Mouse (Mus musculus) MN1 (cell line): ENCODE data around the gene Dtx1.

Experiments used
- DNase-seq: peaks from one replicate; pipeline ENCODE4 v3.0.0-alpha.2; 2016; ENCODE audit warnings: low spot score

The Dtx1 gene

GRCm38 (mm10) chr5:120703660-120704059 lies 8.1 kb downstream of the Dtx1 start:
- no peak for DNase-seq

GRCm38 (mm10) chr5:120702969-120703368 lies 8.8 kb downstream of the Dtx1 start:
- DNase-seq, result no peak

- no peak for DNase-seq
These were observed 9.3 kb downstream of the Dtx1 start for GRCm38 (mm10) chr5:120702421-120702820.

- peak; percentile 56 for DNase-seq
These were observed 10.5 kb downstream of the Dtx1 start for GRCm38 (mm10) chr5:120700996-120701790.

GRCm38 (mm10) chr5:120698801-120699391 lies 12.8 kb downstream of the Dtx1 start:
- peak; percentile 86 for DNase-seq

- peak; percentile 44 for DNase-seq
These were observed 13.5 kb downstream of the Dtx1 start for GRCm38 (mm10) chr5:120698181-120698580.

GRCm38 (mm10) chr5:120696865-120697264 lies 14.9 kb downstream of the Dtx1 start:
- DNase-seq, result no peak

- no peak for DNase-seq
These were observed 15.5 kb downstream of the Dtx1 start for GRCm38 (mm10) chr5:120696057-120696743.

GRCm38 (mm10) chr5:120694695-120695074 lies 17.0 kb downstream of the Dtx1 start:
- DNase-seq, result no peak

- no peak for DNase-seq
These were observed 17.6 kb downstream of the Dtx1 start for GRCm38 (mm10) chr5:120693931-120694694.

GRCm38 (mm10) chr5:120692034-120692433 lies 19.7 kb downstream of the Dtx1 start:
- no peak for DNase-seq

GRCm38 (mm10) chr5:120690417-120690816 lies 21.3 kb downstream of the Dtx1 start:
- DNase-seq, result no peak

- no peak for DNase-seq
These were observed 23.3 kb downstream of the Dtx1 start for GRCm38 (mm10) chr5:120688434-120688833.

- no peak for DNase-seq
These were observed 23.8 kb downstream of the Dtx1 start for GRCm38 (mm10) chr5:120687897-120688296.

- no peak for DNase-seq
These were observed 24.3 kb downstream of the Dtx1 start for GRCm38 (mm10) chr5:120687484-120687851.

GRCm38 (mm10) chr5:120686749-120687483 lies 24.8 kb downstream of the Dtx1 start:
- DNase-seq, result no peak

GRCm38 (mm10) chr5:120685678-120686077 lies 26.0 kb downstream of the Dtx1 start:
- DNase-seq, result no peak

- DNase-seq, result no peak
These were observed 28.6 kb downstream of the Dtx1 start for GRCm38 (mm10) chr5:120682982-120683771.

- DNase-seq, result no peak
These were observed 30.8 kb downstream of the Dtx1 start for GRCm38 (mm10) chr5:120680918-120681317.

- DNase-seq, result peak; percentile 98
These were observed 31.8 kb downstream of the Dtx1 start for GRCm38 (mm10) chr5:120679676-120680555.
